Mouse (Mus musculus) kidney, adult 9 months (tissue): ENCODE results near the gene Ccdc8.
A peak's percentile ranks its signal among the peaks of the same experiment; 100 is the strongest.

Experiments
- DNase-seq: peaks from one replicate; pipeline ENCODE4 v3.0.0; 2022

The Ccdc8 gene

DNA sequence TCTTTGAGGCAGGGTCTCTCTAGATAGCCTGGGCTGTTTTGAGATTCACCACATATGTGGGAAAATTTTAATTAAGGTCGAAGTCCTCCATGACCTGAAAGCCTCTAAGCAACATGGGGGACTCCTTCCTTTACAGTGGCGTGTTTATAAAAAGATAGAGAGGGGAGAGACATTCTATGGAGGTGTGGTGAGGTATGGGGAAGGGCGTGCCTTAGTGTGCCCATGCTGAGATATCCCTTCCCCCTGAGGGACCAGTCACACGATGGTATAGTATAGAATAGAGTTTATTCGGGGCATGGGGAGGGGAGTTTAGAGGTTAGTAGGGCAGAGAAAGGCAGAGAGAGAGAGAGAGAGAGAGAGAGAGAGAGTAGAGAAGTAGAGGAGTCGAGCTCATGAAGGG lies 14.3 kb upstream of the Ccdc8 start:
- DNase-seq, result no peak

DNA sequence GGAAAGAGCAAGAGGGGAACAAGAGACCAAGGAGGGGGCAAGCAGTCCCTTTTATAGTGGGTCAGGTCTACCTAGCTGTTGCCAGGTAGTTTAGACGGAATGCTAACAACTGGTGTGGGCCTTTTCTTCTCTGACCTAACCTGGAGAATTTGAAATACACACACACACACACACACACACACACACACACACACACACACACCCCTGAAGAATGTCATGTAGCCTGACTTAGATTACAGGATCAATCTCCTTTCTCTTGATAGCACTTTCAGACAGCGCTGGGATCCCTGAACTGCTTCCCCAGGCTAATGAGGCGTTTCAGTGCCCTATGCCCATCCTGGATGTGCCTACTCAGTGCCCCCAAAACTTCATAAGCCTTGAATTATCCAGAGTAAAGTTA lies 13.9 kb upstream of the Ccdc8 start:
- DNase-seq, result no peak

DNA sequence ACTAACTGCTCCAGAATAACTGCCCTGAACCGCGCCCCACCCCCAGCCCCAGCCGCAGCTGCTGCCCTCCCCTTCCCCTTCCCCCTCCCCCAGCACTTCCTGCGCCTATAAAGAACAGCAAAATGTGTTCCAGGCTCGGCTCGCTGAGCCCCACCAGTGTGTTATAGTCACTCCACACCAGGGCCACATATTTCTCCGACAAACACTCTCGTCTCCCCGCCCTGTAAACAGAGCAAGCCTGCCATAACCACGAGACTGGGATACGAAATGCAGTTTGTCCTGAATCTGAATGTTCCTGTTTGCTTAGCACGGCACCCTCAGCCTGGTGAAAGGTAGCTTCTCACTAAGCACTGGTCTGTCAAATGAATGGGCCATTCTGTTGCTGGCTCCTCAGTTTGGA lies 12.2 kb upstream of the Ccdc8 start:
- DNase-seq, result no peak

DNA sequence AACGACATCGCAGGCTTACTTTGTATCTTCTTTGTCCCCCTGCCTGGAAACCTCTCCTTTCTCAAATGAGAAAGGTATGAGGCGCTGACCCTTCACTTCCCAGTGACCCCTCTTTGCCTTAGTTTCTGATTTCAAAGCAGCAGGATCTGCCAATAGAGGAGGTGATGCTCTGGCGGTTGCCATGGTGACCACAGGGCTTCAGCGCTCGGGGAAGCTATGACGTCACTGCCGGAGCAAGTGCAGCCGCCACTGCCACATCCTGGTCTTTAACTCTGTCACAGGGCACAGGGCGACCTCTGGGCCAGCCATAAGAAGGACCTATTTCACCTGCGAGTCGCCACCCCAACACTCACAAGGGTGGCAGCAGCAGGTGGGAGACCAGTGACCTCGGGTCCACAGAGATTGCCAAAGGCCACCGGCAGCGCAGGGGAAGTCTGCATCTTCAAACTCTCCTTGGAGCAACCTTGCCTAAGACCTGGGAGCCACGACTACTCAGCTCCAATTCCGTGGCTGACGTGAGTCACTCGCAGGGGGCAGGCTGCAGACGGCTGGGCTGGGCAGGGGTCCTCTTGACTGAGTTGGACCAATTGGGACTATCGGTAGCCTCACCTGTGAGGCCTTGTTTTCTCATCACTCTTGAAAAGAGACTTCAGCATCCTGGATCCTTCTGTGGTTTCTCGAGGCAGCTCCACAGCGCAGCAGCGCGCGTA lies 9.5 kb upstream of the Ccdc8 start, which contains the start of gene Gm42372:
TSS of gene Gm42372 (plus strand) at position 228 of the 710 bp plus-strand sequence.
- DNase-seq, result no peak

DNA sequence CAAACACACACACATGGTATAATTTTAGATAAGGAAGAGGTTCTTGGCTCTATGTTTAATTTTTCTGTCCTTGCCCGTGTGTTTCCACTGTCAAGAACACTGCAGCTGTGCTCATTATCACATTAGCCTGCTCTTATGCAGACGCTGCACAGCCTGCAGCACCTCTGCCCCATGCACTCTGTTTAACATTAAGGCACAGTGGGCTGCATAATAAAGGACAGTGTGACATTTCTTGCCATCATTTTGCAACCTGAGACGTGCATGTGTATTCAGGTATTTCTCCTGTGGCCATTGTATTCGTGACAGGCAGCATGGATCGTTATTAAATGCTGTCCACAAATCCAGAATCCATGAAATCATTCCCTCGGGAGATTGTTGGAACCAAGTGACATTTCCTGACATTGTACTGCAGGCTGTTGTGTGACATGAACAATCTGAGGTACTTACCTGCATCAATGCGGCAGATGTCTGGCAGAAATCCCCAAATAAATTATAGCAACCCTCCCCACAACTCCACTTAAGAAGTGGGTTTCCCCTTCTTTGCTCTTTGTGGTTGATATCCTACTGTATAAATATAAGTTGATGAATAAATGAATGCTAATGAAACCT lies 4.9 kb upstream of the Ccdc8 start:
- DNase-seq, result no peak

DNA sequence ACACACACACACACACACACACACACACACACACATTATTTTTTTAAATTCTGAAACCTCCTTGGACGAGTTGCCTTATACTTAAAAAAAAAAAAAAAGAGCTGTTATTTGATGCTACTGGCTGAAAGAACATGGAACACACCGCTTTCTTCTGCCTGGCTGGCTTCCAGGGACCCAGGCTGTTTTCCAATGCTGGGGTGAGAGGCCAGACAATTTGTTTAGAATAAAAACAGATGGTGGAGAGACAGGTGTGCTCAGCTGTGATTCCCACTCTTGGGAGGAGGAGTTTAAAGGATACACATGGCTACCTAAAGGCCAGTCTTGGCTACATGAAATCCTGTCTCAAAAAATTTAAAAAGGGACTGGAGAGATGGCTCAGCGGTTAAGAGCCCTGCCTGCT lies 4.1 kb upstream of the Ccdc8 start:
- DNase-seq, result no peak

DNA sequence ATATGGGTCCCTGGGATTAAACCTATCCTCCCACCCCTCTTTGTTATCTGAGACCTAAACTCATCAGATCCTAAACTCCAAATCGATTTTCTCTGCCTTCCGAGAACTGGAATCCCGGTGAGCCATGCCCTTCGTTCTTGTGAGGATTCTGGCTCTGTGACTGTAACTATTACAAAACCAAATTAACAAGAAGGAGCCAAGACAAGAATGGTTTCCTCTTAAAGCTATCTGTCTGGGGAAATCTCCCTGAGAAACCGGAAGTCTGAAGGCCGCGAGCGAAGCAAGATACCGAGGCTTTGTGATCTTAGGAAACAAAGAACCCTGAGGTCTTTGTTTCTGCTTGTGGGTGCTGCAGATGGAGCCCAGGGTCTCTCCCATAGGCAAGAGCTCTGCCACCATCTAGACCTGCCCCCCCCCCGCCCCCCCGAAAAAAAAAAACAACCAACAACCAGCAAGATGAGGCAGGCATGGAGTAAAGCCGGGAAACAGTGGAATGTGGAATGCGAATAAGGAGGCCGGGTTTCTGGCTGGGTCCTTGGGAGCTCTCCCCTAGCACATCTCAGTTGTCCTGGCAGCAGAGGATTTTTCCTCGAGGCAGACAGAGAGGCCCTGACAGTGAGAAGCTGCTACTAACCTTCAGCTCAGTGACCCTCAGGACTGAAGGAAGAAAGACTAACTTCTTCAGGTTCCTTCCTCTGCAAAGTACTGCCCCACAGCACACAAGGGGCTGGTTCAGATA lies 2.3 kb upstream of the Ccdc8 start:
- DNase-seq, result no peak

DNA sequence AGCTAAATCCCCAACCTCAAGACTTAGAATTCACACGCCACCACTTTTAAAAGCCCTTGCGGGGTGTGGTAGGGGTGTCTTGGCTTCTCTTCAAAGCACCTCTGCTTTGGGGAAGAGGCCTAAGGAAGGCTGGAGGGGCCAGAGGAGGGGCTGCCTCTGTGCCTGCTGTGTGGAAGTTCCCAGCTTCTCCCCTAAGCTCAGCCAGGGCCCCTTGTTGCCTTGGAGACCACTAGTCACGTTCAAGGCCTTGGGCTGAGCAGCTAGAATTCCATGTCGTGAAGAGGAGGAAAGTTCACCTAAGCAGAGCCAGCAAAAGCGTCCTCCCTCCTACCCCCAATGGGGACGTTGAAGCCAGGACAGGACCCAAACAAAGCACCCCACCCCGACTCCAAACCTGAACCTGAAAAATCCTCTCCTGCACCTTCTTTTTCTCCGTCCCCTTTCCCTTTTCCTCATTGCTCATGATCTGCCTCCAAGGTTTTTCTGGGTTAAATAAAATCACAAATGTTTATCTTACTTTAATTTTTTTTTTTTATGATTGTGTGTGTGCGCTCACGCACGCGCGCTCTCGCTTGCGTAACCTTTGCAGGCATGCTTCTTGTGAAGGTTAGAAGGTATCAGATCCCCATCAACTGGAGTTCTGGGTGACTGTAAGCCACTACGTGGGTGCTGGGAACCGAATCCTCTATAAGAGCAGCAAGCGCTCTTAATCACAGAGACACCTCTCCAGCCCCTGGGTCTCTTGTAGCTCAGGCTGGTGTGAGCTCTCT lies 642 bp upstream of the Ccdc8 start:
- DNase-seq, result no peak

DNA sequence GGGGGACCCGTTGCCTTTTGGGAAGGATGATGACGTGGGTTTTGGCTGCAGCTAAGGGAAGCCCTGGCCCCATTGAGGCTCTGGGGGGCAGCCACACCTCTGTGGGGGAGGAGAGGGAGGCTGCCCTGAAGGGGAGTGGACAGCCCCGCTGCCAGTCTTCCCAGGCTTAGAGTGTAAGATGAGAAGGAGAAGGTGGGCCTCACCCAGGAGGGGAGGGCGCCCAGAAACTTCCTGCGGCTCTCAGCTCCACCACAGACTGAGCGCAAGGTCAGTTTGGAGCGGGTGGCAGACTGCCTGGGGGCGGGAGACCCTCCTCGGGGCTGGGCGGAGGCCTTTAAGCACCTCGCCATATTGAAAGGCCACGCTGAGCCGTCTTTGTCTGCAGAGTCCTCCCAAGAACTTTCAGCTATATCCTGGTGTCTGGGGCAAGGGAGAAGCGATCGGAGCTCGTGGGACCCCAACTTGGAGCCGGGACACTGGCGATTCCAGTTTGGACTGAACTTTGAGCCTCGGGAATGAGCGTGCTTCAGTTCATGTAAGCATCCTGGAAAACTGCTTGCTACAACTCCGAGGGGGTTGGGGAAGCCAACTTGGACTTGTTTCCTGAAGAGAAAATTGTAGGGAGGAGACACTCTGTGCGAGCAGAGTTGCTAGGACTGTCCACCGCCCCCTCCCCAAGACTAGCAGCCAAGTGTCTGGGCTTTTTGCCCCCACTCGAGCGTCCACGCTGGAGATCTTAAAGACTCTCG lies 1.3 kb downstream of the Ccdc8 start:
- DNase-seq, result peak; percentile 57

DNA sequence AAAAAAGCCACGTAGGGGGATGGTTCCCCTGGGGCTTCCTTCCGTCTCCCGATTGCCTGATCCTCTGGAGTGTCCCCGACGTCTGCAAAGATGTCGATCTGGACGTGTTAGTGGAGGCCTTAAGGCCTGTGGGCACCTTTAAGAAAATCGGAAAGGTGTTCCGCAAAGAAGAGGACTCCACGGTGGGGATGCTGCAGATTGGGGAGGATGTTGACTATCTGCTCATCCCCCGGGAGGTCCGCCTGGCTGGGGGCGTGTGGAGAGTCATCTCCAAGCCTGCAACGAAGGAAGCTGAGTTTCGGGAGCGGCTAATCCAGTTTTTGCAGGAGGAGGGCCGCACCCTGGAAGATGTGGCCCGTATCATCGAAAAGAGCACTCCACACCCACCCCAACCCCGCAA lies 1.9 kb downstream of the Ccdc8 start:
- no peak for DNase-seq

DNA sequence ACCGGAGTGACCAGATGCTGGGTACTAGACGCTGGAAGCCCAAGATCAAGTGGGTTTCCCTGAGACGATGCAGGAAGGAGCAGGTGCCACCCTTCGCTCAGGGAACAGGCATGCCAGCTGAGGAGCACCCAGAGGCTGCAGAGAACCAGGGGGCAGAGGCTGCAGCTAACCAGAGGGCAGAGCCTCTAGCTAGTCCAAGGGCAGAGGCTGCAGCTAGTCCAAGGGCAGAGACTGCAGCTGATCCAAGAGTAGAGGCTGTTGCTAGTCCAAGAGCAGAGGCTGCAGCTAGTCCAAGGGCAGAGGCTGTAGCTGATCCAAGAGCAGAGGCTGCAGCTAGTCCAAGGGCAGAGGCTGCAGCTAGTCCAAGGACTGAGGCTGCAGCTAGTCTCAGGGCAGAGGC lies 2.8 kb downstream of the Ccdc8 start:
- DNase-seq, result no peak

DNA sequence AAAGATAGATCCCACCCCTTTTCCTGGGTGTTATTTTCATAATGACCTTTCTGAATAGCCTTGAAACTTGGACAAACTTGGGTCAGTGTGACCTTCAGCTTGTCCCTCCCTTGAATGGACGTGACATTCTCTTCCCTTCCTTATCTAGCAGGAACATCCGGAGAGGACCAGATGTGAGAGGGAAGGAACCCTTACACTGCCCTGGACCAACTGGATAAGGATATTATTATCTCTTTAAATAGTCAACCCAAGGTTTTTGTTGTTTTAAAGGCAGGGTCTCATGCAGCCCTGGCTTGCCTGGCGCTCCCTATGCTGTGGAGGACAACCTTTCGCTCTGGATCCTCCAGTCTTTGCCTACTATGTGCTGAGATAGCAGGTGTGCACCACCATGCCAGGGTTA lies 6.7 kb downstream of the Ccdc8 start:
- DNase-seq, result no peak

DNA sequence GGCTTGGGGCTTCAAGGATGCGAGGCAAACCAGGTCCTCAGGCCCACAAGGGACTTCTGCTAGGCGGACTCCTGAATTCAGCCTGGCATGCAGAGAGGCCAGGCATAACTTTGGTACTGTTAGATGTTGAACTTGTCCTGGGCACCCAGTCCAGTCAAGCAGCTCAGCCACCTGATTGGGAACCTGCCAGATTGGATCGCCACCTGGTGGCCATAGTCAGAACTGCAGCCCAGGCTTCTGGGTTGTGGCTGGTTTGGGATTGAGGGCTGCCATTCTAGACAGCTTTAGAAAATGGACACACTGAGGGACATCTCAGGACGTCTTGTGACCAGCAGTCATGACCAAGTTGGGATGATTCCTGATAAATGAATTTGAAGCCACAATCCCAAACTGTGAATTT lies 7.1 kb downstream of the Ccdc8 start:
- peak; percentile 93 for DNase-seq

DNA sequence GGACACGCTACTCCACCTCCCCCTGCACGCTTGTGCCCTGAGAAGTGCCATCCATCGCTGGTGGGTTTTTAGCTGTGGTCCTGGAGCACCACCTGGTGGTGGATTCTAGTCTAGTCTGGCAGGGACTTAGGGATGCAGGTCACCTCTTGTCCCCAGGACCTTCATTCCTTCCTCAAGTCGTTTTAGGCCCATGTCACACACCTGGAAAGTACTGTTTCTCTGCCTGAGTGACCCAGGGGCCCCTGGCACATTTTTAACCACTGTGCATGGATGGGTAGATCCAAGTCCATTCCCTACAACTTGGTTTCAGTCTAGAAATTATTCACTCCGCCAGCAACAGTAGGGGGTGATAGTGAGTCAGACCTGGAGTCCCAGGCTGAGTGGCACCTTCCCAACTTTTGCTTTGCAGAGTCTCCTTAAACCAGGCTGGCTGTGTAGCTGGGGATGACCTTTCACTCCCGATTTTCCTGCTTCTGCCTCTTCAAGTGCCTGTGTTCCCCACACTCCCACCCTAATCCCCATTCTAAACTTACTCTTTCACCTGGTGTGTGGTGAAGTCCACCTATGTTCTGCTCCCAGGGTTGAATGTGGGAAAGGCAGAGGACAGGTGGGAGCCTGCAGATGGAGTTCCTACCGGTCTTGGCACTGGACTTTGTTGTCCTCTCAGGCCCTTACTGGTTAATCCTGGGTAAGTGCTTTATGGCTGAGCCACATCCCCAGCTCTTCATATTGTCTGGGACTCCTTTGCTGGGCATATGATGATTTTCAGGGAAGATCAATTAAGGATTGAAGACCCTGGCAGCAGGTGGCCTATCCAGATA lies 10.1 kb downstream of the Ccdc8 start:
- DNase-seq, result peak; percentile 92

DNA sequence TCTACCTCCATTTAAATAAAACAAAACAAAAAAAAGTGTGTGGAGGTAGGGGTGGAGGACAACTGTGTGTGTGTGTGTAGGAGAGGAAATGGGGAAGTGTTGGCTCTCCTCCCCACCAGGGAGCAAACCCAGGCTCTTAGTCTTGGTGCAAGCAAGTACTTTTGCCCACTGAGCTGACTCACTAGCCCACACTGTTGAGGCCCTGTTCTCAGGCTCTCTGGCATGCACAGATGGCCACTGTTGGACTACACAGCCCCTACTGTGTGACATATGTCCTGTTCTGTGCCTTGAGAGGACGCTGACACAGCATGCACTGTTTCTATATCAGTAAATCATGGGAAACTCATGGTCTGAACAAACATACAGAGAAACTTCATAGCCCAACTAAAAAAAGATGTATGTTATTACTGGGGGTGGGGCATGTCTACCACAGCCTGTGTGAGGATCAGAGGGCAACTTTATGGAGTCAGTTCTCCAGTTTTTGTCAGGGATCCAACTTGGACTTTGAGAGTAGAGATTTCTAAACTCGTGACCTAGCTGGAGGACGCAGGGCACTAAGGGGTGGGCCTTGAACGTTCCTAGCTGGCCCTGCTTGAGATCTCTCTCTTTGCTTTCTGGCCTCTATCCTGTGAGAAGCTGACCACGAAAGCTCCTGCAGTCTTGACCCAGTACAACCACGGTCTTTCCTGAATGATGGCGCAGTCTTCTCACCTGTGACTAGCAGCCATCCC lies 10.9 kb downstream of the Ccdc8 start:
- DNase-seq, result peak; percentile 89

DNA sequence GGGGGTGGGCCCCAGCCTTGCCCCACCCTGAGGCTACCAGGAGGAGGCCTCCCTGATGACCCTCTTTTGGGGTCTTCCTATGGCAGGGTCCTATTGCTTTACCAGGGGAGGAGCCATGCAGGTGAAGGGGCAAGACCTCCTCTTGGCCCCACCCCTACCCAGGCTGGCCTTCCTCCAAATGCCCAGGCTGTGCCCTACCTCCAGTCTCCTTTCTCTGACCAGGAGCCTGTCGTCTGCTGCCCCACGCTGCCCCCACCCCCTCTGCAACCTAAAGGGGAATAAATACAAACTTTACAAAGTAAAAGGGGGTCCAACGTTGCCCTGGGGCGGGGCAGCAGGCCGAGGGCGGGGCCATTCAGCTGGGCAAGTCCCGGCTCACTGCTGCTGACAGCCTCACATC lies 12.2 kb downstream of the Ccdc8 start:
- peak; percentile 61 for DNase-seq

DNA sequence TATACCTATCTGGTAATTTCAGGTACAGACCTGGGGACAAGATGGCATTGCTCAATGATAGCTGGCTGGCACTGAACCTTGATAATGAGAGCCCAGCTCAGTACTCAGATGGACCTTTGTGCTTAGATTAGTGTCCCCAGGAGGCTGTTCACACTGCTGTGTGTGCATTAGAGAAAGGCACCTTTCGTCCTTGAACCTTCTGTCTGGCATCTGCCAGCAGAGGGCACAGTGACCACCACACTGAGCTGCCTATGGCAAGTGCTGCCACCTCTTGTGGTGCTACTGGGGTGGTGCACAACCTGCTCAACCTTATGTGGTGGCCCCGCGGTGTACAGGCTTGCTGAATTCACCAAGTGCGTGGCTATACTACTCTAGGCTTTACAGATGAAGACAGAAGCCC lies 14.8 kb downstream of the Ccdc8 start:
- peak; percentile 64 for DNase-seq

DNA sequence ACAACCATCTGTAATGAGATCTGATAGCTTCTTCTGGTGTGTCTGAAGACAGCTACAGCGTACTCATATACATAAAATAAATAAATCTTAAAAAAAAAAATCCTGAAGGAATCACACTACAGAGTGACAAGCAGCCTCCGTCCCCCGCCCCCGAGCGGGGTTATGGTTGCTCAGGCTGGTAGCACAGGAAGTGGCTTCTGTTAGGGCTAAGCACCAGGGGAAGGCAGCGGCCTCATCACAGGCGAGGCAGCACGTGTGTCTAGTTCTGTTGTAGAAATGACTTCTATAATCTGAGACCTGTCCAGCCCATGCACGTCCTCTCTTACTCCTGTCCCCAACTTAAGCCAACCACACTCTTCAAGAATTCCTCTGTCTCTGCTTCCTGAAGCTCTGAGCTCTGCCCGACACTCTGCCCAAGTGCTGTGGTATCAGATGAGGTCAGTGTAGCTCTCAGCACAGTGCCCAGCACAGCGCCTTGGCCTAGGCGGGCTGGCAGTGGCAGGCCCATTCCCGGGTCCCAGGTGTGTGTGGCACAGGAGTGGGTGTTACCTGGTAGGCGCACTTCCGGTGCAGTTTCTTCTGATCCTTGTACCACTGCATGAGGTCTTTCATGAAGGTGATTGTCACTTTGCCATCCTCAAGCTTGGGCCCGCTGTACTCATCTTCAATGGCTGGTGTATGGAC lies 17.0 kb downstream of the Ccdc8 start:
- DNase-seq, result no peak

DNA sequence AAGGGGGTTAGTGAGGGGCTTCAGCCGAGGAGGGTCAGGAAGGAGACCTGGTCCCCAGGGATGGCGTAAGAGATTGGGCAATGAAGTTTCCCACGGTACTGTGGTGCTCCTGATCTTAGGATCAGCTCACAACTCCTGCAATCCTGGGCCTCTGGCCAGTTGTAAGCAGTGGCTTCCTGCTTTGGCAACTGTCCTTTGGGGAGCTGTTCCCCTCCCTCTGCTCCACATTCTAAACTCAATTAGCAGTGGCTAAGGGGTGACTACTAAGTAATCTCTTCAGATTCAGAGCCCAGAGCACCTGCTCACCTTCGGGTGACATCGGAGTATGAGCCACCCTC lies 17.5 kb downstream of the Ccdc8 start:
- DNase-seq, result no peak

DNA sequence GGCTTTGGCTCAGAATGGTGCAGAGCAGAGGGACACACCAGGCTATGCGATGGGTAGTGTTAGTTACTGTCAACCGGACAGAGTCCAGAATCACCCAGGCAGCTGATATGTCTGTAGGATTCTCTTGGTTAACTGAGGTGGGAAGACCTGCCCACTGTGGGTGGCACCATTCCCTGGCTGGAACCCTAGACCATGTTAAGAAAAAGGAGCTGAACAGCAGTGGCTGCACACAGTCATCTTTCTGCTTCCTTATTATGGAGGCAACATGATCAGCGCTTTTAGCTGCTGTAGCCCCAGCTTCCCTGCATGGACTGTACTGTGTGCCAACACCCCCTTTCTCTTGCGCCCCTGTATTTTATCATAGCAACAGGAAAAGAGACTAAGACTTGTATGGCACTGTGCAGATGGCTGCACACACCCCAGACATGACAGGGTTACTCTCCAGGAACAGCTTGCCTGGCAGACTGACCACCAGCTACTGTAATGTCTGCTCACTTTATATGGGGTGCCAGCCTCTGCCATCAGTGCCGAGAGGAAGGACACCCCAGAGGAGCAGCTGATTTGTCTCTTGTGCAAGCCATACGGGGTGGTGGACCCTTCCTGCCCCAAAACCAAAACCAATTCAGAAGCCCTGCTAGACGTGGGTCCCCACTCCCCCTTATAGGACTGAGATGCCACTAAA lies 19.5 kb downstream of the Ccdc8 start:
- DNase-seq, result no peak
